Mouse (Mus musculus): ENCODE results near the gene Tctex1d1. TPM values are rescaled to one million over a fixed set of nuclear protein-coding genes. Genes with fewer than 3 reads are reported as not detected.

Gene Tctex1d1
- polyA plus RNA-seq, 1 experiment from 2014 or later = 0.56 TPM

DNA sequence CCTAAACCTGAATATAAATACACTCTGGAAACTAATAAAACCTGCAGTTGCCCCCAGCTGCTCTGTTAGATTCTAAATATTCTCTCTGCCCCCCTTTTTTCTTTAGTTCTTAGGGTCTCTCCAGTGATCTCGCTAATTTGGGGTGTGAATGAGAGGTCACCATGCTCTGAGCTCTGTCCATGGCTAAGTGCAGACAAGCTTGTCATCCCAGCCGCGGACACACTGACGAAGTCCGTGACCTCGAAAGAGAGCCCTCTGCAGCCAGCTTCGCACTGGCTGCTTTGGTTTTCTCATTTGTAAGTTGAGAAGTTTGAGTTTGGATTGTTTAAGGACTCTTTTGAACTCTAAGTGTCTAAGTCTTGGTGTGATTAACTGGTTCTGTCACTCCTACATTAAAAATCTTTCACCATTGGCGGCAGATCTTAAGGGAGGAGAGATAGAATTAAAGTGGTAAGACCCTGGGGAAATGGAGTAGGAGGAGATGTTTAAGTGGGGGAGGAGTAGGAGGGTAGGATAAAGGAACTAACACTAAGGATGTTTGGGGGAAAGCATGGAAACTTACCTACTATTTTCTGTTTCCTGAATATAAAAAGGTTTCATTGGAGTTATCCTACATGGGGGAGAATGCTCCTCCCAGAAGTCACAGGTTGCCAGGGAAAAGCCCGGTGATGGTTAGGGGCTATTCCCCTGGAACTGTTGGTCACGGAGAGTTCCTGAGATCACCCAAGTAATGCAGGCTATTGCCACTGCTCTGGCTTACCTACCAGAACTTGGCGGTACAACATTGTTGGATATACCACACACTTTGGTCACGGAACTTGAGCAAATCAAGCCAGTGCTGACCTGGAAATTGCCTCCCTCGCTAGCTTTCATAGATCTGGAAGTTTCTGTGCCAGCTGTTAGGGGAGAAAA is 50.0 kb downstream of the Tctex1d1 start:
- H3K4me1 ChIP-seq = no peaks in the 10 kb centered on the region
- H3K9me3 ChIP-seq (replicated peaks) = no peaks in the 10 kb centered on the region
- no peak overlapping the region for H3K4me3 ChIP-seq
- H3K9ac ChIP-seq = no peak overlapping the region
- WGBS = 81% methylated on average over 13 of the region's 13 CpGs
- H3K27me3 ChIP-seq = no peaks in the 10 kb centered on the region
- no peak overlapping the region for H3K27ac ChIP-seq
- no peak overlapping the region for H3K4me2 ChIP-seq
- H3K36me3 ChIP-seq (ENCODE audit: poor library complexity, severe bottlenecking) = no peaks in the 10 kb centered on the region
- no peak for ATAC-seq

DNA sequence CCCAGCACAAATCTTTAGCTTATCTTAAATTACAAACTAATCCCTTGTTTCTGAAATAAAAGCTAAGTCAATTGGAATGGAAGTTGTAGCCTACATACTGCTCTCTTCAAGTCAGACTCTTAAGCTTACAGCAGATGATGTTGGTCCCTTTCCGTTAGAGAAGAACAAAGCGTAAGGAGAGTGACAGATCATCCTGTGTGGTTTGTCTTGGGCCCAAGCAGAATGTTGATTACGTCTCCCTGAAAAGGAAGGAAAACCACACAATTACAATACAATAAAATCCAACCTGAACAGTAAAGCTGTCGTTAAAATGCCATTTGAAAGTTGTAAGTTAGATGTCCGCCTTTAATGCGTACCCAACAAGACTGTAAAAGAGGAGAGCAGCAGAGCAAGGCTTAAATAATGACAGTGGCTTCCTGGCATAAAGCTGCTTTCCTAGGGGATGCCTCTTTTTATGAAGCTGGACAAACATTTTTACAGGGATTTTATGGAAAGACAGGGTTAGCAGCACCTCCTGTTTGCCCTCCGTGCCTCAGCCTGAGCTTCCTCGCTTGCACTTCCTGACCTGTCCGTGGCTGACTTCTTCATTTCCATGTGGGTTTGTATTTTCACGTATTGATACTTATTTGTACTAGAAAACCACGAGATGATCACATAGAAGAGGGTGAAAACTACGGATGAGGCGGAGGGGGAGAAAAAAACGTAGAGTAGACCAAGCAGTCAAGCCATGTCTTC is 60.9 kb downstream of the Tctex1d1 start:
- no peaks in the 10 kb centered on the region for H3K4me1 ChIP-seq
- no peak for ATAC-seq
- H3K9me3 ChIP-seq (replicated peaks) = no peaks in the 10 kb centered on the region
- H3K27ac ChIP-seq = no peak overlapping the region
- no peak overlapping the region for H3K4me2 ChIP-seq
- H3K36me3 ChIP-seq (ENCODE audit: poor library complexity, severe bottlenecking) = no peaks in the 10 kb centered on the region
- H3K27me3 ChIP-seq = no peaks in the 10 kb centered on the region
- no peak overlapping the region for H3K4me3 ChIP-seq
- whole genome bisulfite sequencing = 83% methylated on average over 14 of the region's 14 CpGs
- no peak overlapping the region for H3K9ac ChIP-seq

- no peak overlapping the region for H3K4me2 ChIP-seq
- no peaks in the 10 kb centered on the region for H3K4me1 ChIP-seq
- H3K4me3 ChIP-seq = no peak overlapping the region
- H3K27me3 ChIP-seq = no peaks in the 10 kb centered on the region
- H3K9me3 ChIP-seq (replicated peaks) = no peaks in the 10 kb centered on the region
- 80% methylated on average over 5 of the region's 5 CpGs for WGBS
- ATAC-seq = no peak
- H3K9ac ChIP-seq = no peak overlapping the region
- no peak overlapping the region for H3K27ac ChIP-seq
- H3K36me3 ChIP-seq (ENCODE audit: poor library complexity, severe bottlenecking) = no peaks in the 10 kb centered on the region
Observed at GRCm38 (mm10) chr4:103039838-103040191, 61.4 kb downstream of the Tctex1d1 start.

- 90% methylated on average over 11 of the region's 11 CpGs for WGBS
- Histone ChIP-seq H3K27ac (no peak overlapping the region), H3K4me2 (no peak overlapping the region), H3K9me3 (replicated peaks) (no peaks in the 10 kb centered on the region), H3K9ac (no peak overlapping the region), H3K4me3 (no peak overlapping the region), H3K27me3 (no peaks in the 10 kb centered on the region), H3K4me1 (no peaks in the 10 kb centered on the region), H3K36me3 (ENCODE audit: poor library complexity, severe bottlenecking) (no peaks in the 10 kb centered on the region)
- ATAC-seq = no peak
Observed at GRCm38 (mm10) chr4:103042997-103043396, 64.6 kb downstream of the Tctex1d1 start.

- no peak for ATAC-seq
- WGBS = 91% methylated on average over 11 of the region's 11 CpGs
- Histone ChIP-seq H3K9ac (no peak overlapping the region), H3K27me3 (no peaks in the 10 kb centered on the region), H3K4me1 (no peaks in the 10 kb centered on the region), H3K4me3 (no peak overlapping the region), H3K4me2 (no peak overlapping the region), H3K27ac (no peak overlapping the region), H3K36me3 (ENCODE audit: poor library complexity, severe bottlenecking) (no peaks in the 10 kb centered on the region), H3K9me3 (replicated peaks) (peaks cover 3% of the 10 kb centered on the region; the same call in 1 of the 2 replicates)
Observed at GRCm38 (mm10) chr4:103048046-103048445, 69.6 kb downstream of the Tctex1d1 start.

Other genes starting within 250 kb of the Tctex1d1 start
- gene Sgip1, start 237.3 kb upstream of the Tctex1d1 start, polyA plus RNA-seq (2015; fragmentation: Nextera tagmentation; extraction: Ambion mirVana) = 37.8 and 40.4 TPM in 2 replicates
- 0.43 TPM in 1 of 2 replicates, not detected in the other for gene Insl5, start 48.2 kb downstream of the Tctex1d1 start, polyA plus RNA-seq (2015; fragmentation: Nextera tagmentation; extraction: Ambion mirVana)
- 37.4 and 39.7 TPM in 2 replicates for gene Mier1, start 135.8 kb downstream of the Tctex1d1 start, polyA plus RNA-seq (2015; fragmentation: Nextera tagmentation; extraction: Ambion mirVana)
- 4.7 TPM in 2 replicates for gene Wdr78, start 135.9 kb downstream of the Tctex1d1 start, polyA plus RNA-seq (2015; fragmentation: Nextera tagmentation; extraction: Ambion mirVana)
- gene Slc35d1, start 236.6 kb downstream of the Tctex1d1 start, polyA plus RNA-seq (2015; fragmentation: Nextera tagmentation; extraction: Ambion mirVana) = 4.5 and 5.2 TPM in 2 replicates